Mouse (Mus musculus): ENCODE data around the gene Xpnpep3. TPM values are rescaled to one million over a fixed set of nuclear protein-coding genes. Genes with fewer than 3 reads are reported as not detected.
A peak's percentile ranks its signal among the peaks of the same experiment; 100 is the strongest.
"Not testable (repeated sequence)": the region's sequence is repeated elsewhere in the genome, so short reads cannot be mapped to it uniquely, and the experiment has no call there.

The Xpnpep3 gene
- polyA plus RNA-seq, 1 experiment from 2014 or later, result 3.7 TPM

DNA sequence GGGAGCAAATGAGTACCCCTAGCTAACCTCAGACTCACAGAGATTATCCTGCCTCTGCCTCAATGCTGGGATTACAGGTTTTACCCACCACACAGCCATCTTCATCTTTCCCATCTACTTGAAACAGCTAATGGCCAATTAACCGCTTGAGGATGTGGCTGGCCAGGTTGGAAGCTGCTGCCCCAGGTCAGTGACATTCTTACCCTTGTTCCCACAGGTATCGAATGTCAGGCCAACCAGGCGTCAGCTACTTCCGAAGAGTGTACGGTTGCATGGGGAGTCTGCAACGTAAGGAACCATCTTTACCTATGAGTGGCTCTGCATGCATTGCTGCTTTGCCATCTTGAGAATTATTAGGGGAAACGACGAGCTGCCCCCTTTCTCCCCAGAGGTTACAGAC is 70.8 kb downstream of the Xpnpep3 start:
- no peak for ATAC-seq (ENCODE audit: low FRiP score, low TSS enrichment)
- no peak overlapping the region for H3K9ac ChIP-seq (ENCODE audit: low read length)
- 0 out of 2 replicates have a peak, but pooled peaks cover 2% of the 10 kb centered on the region for H3K4me1 ChIP-seq (replicated peaks; ENCODE audit: control insufficient read depth, insufficient read depth)
- peaks cover 11% of the 10 kb centered on the region; the same call in 1 of the 2 replicates for H3K36me3 ChIP-seq (ENCODE audit: control insufficient read depth, insufficient read depth, low read length)
- TF ChIP-seq EP300 (optimal IDR thresholded peaks at IDR 0.05), result no peak
- no peak for TF ChIP-seq CTCF (IDR thresholded peaks at IDR 0.05; ENCODE audit: low read depth)
- H3K4me3 ChIP-seq (ENCODE audit: low read depth, low read length), result no peak overlapping the region
- no peaks in the 10 kb centered on the region for H3K9me3 ChIP-seq (ENCODE audit: control insufficient read depth, low read length)
- no peak overlapping the region for H3K4me2 ChIP-seq (replicated peaks; ENCODE audit: low read depth)
- no peaks in the 10 kb centered on the region for H3K27me3 ChIP-seq (ENCODE audit: control insufficient read depth, insufficient read depth, low read length)
- 73% methylated on average over 8 of the region's 8 CpGs for WGBS
- no peak overlapping the region for H3K27ac ChIP-seq (replicated peaks)
- no peak for DNase-seq (ENCODE audit: low spot score)

- Histone ChIP-seq H3K27ac (replicated peaks) (no peak overlapping the region), H3K4me1 (replicated peaks; ENCODE audit: control insufficient read depth, insufficient read depth) (no peaks in the 10 kb centered on the region), H3K9ac (ENCODE audit: low read length) (no peak overlapping the region), H3K36me3 (ENCODE audit: control insufficient read depth, insufficient read depth, low read length) (peaks cover 11% of the 10 kb centered on the region; the same call in 1 of the 2 replicates), H3K4me2 (replicated peaks; ENCODE audit: low read depth) (no peak overlapping the region), H3K4me3 (ENCODE audit: low read depth, low read length) (no peak overlapping the region), H3K27me3 (ENCODE audit: control insufficient read depth, insufficient read depth, low read length) (no peaks in the 10 kb centered on the region), H3K9me3 (ENCODE audit: control insufficient read depth, low read length) (no peaks in the 10 kb centered on the region)
- TF ChIP-seq CTCF (IDR thresholded peaks at IDR 0.05; ENCODE audit: low read depth), result no peak
- no peak for TF ChIP-seq EP300 (optimal IDR thresholded peaks at IDR 0.05)
- peak; percentile 18; the same call in 1 of the 2 replicates for ATAC-seq (ENCODE audit: low FRiP score, low TSS enrichment)
- WGBS, result 92% methylated on average over 5 of the region's 5 CpGs
- DNase-seq (ENCODE audit: low spot score), result no peak
These were observed 72.3 kb downstream of the Xpnpep3 start for GRCm38 (mm10) chr15:81472256-81472655.

- Histone ChIP-seq H3K9ac (ENCODE audit: low read length) (no peak overlapping the region), H3K4me2 (replicated peaks; ENCODE audit: low read depth) (no peak overlapping the region), H3K4me3 (ENCODE audit: low read depth, low read length) (no peak overlapping the region), H3K27me3 (ENCODE audit: control insufficient read depth, insufficient read depth, low read length) (no peaks in the 10 kb centered on the region), H3K9me3 (ENCODE audit: control insufficient read depth, low read length) (no peaks in the 10 kb centered on the region), H3K27ac (replicated peaks) (no peak overlapping the region), H3K36me3 (ENCODE audit: control insufficient read depth, insufficient read depth, low read length) (peaks cover 11% of the 10 kb centered on the region; the same call in 1 of the 2 replicates), H3K4me1 (replicated peaks; ENCODE audit: control insufficient read depth, insufficient read depth) (no peaks in the 10 kb centered on the region)
- DNase-seq (ENCODE audit: low spot score), result no peak
- no peak for ATAC-seq (ENCODE audit: low FRiP score, low TSS enrichment)
- 42% methylated on average over 3 of the region's 3 CpGs for WGBS
- TF ChIP-seq CTCF (IDR thresholded peaks at IDR 0.05; ENCODE audit: low read depth), result peak; percentile 68
- no peak for TF ChIP-seq EP300 (optimal IDR thresholded peaks at IDR 0.05)
These were observed 75.7 kb downstream of the Xpnpep3 start for GRCm38 (mm10) chr15:81475654-81476053.

GRCm38 (mm10) chr15:81476597-81476996 is 76.7 kb downstream of the Xpnpep3 start:
- Histone ChIP-seq H3K27me3 (ENCODE audit: control insufficient read depth, insufficient read depth, low read length) (no peaks in the 10 kb centered on the region), H3K9me3 (ENCODE audit: control insufficient read depth, low read length) (no peaks in the 10 kb centered on the region), H3K36me3 (ENCODE audit: control insufficient read depth, insufficient read depth, low read length) (peaks cover 11% of the 10 kb centered on the region; the same call in 1 of the 2 replicates), H3K9ac (ENCODE audit: low read length) (no peak overlapping the region), H3K27ac (replicated peaks) (no peak overlapping the region), H3K4me1 (replicated peaks; ENCODE audit: control insufficient read depth, insufficient read depth) (no peaks in the 10 kb centered on the region), H3K4me3 (ENCODE audit: low read depth, low read length) (no peak overlapping the region), H3K4me2 (replicated peaks; ENCODE audit: low read depth) (no peak overlapping the region)
- peak; percentile 40 for DNase-seq (ENCODE audit: low spot score)
- 10% methylated on average over 2 of the region's 2 CpGs for WGBS
- TF ChIP-seq EP300 (optimal IDR thresholded peaks at IDR 0.05), result no peak
- no peak for TF ChIP-seq CTCF (IDR thresholded peaks at IDR 0.05; ENCODE audit: low read depth)
- no peak for ATAC-seq (ENCODE audit: low FRiP score, low TSS enrichment)

DNA sequence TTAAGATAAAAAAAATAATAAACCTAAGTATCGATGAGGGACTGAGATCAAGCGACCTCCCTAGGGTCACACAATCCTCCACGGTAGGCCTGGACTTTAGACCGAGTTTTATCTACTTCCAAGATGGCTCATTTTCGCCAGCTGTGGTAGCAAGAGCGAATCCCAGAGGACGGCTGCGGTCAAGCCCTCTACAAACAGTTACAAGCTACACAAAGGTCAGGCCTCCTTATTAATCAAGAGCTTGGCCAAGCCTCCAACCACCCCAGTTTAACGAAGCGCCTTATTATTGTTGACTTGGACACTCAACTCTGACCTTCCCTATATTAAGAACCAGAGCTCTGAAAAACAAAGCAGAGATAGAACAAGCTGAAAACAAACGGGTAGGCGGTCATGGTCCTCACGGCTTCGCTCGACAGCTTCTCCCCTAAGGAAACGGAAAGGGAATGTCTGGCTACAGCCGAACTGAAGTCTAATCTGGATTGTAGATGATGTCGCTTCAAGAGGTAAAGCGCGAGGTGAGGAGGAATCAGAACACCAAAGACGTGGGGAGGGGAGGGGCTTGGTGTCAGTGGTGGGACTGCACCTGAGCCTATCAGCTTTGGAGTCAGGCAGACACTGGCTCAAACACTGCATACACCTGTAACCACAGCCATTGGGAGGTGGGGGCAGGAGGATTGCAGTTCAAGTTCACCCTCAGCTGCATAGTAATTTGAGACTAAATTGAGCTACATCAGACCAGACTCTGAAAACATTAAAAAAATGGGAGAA is 79.7 kb downstream of the Xpnpep3 start:
- Histone ChIP-seq H3K9me3 (ENCODE audit: control insufficient read depth, low read length) (no peaks in the 10 kb centered on the region), H3K27me3 (ENCODE audit: control insufficient read depth, insufficient read depth, low read length) (no peaks in the 10 kb centered on the region), H3K4me1 (replicated peaks; ENCODE audit: control insufficient read depth, insufficient read depth) (no peaks in the 10 kb centered on the region), H3K36me3 (ENCODE audit: control insufficient read depth, insufficient read depth, low read length) (peaks cover 3% of the 10 kb centered on the region; the same call in 1 of the 2 replicates), H3K4me3 (ENCODE audit: low read depth, low read length) (no peak overlapping the region), H3K27ac (replicated peaks) (no peak overlapping the region), H3K9ac (ENCODE audit: low read length) (no peak overlapping the region), H3K4me2 (replicated peaks; ENCODE audit: low read depth) (no peak overlapping the region)
- TF ChIP-seq EP300 (optimal IDR thresholded peaks at IDR 0.05), result no peak
- WGBS, result 57% methylated on average over 21 of the region's 21 CpGs
- DNase-seq (ENCODE audit: low spot score) (no peak), ATAC-seq (ENCODE audit: low FRiP score, low TSS enrichment) (no peak)

DNA sequence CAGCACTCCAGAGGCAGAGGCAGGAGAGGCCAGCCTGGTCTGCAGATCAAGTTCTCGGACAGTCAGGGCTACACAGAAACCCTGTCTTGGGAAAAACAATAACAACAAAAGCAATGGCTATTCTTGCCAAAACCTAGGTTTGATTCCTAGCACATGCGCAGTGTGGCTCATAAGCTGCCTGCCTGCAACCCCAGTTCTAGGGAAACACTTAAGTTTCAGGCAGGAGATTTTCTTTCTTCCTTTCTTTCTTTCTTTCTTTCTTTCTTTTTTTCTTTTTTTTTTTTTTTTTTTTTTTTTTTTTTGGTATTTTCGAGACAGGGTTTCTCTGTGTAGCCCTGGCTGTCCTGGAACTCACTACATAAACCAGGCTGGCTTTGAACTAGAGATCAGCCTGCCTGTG is 80.3 kb downstream of the Xpnpep3 start:
- not testable (repeated sequence) for H3K9ac ChIP-seq (ENCODE audit: low read length); H3K27me3 ChIP-seq (ENCODE audit: control insufficient read depth, insufficient read depth, low read length); DNase-seq (ENCODE audit: low spot score); H3K4me2 ChIP-seq (replicated peaks; ENCODE audit: low read depth); H3K36me3 ChIP-seq (ENCODE audit: control insufficient read depth, insufficient read depth, low read length); H3K27ac ChIP-seq (replicated peaks); ATAC-seq (ENCODE audit: low FRiP score, low TSS enrichment); H3K4me3 ChIP-seq (ENCODE audit: low read depth, low read length); H3K4me1 ChIP-seq (replicated peaks; ENCODE audit: control insufficient read depth, insufficient read depth); H3K9me3 ChIP-seq (ENCODE audit: control insufficient read depth, low read length)
- 59% methylated on average over 3 of the region's 3 CpGs for WGBS
